Mouse (Mus musculus) CD4-positive helper T cell, adult 2 months (primary cell): Measurements from ENCODE around the gene Smok3c.
"Not testable (repeated sequence)": the region's sequence is repeated elsewhere in the genome, so short reads cannot be mapped to it uniquely, and the experiment has no call there.

Experiments
- DNase-seq: peaks from one replicate; pipeline ENCODE4 v3.0.0-alpha.2; 2012; ENCODE audit warnings: low read depth, missing footprints, low spot score

Gene Smok3c

DNA sequence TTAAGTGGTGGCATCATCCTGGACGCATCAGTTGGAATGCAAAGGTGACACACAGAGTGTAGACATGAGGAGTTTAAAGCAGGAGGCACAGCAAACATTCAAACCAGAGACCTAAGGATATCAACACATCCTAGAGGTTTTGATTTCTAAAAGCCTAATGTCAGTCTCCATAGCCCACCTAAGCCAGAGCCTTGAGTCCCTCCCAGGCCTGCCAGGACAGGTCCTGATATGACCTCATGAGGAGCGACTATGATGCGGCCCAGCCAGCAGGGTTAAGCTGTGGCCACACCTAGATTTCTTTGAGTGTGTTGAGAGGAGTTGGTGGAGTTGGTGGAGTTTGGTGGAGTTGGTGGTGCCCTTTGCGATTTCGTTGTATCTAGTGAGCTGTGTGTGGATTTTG, at the start of gene Smok3c:
TSS of gene Smok3c (plus strand) at position 301 of the 400 bp plus-strand sequence.
- DNase-seq: not testable (repeated sequence)

DNA sequence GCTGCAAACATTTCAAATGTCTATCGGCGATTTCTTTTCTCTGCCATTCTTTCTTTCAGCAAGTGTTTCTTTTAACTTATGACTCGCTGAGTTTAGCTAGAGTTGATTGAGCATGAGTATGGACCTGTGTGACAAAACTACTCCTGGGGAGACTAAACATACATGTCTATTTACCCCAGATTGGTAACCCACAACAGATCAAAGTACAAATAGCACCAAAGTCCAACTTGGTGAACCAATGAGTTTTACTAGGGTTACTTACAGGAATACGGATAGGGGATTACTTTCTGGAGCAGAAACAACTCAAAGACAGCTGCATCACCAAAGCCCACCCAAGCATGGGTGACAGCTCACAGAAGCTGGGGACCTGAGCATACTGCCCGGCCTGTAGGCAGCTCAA, 43.6 kb upstream of the Smok3c start:
- DNase-seq: no peak

DNA sequence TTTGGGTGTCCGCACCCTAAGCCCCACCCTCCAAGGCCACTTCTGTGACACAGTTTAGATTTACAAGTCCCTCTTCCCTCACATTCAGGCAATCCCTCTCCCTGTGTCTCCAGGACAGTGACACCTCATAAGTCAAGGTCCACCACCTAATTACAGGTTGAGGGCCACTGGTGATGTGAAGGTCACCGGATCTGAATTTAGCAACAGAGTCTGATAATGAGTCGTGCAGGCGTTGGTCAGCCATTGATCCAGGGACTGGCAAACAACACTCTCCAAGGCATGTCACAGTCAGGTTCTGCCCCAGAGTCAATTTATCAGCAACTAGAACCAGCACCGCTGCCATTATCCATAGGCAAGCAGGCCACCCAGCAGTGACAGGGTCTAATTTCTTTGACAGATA, 40.6 kb upstream of the Smok3c start:
- DNase-seq: no peak

DNA sequence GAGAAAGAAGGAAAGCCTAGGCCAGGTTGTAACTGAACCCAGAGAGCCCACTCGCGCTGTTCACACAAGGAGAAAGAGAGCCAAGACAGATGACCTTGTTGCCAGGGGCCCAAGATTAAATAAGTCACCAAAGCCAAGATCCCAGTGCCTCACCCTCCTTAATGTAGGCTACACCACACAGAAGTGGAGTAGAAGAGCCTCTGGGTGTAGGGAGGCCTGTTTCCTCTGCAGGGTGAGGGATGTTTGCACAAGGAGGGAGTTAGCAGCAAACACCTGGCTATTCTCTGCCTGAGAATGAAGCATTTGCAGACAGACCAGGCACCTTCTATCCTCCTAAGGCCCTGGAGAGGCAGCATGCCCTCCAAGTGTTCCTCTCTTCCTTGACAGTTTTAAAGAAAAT, 36.5 kb upstream of the Smok3c start:
- no peak for DNase-seq

DNA sequence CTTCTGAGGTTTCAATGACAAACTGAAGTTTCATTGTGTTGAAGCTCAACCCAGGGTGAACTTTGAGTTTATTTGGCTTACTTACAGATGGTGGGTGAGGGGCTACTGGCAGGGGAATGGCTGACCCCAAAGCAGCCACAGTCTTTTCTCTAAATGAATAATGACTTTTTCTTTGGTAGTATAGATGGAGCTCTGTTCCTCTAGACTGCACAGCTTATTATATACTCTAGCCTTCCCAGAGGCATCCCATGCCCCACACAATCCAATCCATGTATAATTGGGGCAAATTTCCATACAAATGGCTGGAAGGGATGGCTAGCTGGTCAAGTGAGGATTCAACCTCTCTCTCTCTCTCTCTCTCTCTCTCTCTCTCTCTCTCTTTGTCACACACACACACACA, 36.0 kb upstream of the Smok3c start:
- no peak for DNase-seq

DNA sequence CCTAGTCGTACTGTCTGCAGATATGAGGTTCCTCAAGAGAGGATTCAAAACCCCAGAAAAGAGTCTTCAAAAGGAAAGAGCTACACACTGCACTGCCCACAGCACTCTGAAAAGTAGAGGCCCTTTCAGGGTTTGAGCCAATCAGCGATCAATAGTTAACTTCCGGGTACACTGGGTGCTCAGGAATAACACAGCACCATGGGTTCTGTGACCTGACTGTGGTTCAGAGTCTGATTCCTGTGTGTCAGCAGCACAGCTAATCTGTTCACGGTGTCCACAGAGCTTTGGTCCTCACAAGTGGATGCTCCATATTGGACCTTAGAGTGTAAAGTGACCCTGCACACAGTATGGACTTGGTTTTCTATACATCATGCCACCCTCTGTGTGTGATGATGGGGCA, 33.4 kb upstream of the Smok3c start:
- DNase-seq: not testable (repeated sequence)

DNA sequence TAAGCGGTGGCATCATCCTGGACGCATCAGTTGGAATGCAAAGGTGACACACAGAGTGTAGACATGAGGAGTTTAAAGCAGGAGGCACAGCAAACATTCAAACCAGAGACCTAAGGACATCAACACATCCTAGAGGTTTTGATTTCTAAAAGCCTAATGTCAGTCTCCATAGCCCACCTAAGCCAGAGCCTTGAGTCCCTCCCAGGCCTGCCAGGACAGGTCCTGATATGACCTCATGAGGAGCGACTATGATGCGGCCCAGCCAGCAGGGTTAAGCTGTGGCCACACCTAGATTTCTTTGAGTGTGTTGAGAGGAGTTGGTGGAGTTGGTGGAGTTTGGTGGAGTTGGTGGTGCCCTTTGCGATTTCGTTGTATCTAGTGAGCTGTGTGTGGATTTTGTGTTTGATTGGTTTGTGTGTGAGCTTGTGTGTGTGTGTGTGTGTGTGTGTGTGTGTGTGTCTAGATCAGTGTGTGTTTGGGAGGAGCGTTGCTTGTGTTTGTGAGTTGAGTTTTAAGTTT, 32.0 kb upstream of the Smok3c start, which contains the start of the genes Smok3a and Smok3b:
TSS of gene Smok3a (plus strand) at position 301 of the 519 bp plus-strand sequence.
TSS of gene Smok3b (plus strand) at position 469 of the 519 bp plus-strand sequence.
- not testable (repeated sequence) for DNase-seq

DNA sequence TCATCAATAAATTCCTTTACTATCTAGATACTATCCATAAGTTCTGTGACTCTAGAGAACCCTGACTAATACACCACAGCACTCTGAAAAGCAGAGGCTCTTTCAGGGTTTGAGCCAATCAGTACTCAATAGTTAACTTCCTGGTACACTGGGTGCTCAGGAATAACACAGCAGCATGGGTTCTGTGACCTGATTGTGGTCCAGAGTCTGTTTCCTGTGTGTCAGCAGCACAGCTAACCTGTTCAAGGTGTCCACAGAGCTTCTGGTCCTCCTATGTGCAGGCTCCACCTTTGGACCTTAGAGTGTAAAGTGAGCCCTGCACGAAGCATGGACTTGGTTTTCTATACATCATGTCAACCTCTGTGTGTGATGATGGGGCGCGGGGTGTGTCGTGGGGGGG, 20.8 kb downstream of the Smok3c start:
- DNase-seq: no peak

DNA sequence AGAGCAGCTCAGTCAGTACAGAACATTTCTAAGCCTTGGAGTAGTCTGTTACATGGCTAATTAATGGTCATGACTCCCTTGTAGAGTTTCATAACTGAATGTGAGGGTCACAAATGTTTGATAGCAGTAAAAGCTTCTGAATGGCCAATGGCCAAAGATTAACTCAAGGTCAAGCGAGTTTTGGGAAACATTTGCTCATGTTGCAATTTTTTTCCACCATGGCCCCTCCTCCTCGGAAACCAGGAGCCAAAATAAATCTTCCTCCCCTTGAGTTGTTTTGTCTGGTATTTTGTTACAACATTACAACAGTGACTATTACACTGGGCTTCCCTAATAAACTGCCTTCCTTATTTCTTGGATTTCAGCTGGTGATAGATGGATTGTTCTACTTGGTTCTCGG, 22.7 kb downstream of the Smok3c start:
- DNase-seq: no peak

DNA sequence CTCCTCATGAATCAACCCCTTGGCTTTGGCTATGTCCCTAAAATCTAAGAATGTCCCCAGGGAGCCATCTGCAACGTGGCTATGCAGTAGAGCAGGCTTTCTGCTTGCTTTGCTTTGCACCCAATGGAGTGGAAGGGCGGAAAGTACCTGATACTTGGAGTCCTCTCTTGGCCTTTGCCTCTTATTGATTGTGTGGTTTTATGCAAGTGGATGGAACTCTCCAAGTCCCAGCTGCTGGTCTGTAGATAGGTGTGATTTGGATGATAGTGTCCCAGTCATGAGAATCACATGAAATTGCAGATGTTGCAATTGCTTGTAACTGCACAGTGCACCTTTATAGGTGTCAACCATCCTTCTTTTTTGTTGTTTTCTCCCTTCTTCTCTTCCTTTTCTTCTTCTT, 23.2 kb downstream of the Smok3c start:
- no peak for DNase-seq

DNA sequence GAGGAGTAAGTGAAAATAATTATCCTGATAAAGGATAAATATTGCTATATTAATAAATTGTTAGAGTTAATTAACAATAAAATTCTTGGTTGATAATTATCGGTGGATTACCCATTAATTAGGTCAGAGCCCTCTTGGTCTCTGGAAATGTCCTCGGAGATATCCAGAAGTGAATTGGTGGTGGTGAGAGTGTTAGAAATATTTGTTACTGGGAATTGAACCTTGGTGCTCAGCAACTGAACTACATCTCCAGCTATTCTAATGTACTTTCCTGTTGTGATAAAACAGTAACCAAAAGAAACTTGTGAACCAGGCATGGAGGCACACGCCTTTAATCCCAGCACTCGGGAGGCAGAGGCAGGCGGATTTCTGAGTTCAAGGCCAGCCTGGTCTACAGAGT, 27.5 kb downstream of the Smok3c start:
- no peak for DNase-seq

DNA sequence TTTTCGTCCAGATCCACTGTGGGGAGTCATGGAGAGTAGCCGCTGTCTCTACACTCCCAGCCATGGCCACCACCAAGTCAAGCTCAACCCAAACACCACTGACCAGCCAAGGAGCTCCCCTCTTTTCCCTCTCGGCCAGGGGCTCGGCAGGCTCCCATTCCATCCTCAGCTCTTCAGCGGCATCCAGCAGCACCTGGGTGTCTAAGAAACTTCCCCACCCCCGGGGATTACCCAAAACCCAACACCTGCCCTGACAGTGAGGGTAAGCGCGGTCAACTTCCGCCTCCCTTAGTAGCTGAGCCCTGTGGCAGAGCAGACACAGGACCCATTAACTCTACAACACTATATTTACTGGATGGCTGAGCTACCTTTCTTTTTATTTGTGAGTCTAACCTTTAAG, 28.5 kb downstream of the Smok3c start:
- no peak for DNase-seq

DNA sequence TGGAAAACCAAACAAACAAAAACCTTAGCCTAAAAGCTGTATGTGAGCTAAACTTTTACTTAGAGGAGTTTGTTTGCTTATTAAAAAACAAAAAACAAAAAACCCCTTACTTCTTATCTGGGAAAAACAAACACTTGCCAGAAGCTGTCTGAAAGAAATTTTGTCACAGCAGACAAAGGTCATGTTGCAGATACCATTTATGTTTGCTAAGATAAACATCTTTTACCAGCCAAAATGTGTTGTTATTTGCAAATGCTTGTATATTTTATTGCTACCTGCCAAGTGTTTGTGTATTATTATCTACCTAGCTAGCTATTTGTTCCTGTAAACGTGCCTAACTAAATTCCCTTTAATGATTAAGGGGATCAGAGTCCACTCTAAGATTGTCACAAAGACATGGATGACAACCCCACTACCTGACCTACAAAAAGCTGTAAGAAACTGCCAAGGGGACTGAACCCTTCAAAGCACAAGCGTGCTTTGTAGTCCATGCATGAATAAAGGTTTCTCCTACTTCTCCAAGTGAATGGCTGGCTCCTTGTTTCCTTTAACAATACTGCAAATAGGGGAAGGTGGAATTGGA, 30.4 kb downstream of the Smok3c start:
- DNase-seq: no peak

DNA sequence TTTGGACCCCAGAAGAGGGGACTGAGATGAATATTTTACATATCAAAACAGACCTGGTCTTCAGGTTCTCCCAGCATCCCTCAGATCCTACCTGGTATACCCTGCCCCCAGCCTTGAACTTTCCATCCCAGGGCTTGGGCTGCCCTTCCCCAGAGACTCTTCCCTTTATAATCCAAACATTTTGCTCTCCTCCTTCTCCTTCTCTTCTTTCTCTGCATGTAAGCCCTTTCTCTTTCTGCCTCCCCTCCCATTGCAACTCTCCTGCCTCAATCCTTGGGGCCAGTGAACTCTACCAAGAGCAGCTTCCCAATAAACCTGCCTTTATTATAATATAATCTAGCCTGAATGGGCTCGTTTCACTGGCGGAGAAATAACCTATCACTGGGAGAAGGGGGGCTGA, 30.9 kb downstream of the Smok3c start:
- no peak for DNase-seq

DNA sequence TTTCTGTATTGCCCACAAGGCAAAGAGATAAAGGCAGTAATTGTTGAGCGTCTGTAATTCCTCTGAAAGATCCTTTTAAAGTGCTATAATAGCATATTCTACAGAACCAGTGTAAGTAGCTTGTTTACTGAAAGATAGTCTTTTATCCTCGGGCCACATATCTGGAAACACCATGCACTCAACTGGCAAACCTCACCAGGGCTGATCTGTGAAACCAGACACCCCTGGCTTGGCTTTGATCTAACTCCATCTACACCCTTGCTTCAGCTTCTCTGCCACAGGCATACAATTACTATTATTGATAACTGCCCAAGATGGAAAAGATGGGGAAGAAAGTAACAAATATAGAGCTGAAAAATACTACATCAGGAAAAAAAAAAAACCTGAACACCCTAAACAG, 31.5 kb downstream of the Smok3c start:
- DNase-seq: no peak

DNA sequence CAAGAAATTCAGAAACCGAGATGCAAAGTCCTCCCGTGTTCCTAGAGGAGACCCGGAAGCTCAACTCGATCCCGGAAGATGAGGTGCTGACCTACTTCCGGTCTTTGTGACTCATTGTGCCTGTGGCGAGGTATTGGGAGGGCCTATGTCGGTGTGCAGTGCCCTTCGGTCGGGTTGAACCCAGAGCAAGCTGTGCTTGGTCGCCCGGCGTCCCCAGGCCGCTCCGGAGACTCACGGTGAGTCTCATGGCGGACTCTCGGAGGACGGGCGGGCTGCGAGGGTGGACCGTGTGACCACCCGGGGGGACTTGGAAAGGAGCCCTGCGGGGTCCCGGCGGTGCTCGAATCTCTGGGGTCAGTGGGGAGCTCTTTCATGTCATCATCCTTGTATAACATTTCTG, 32.0 kb downstream of the Smok3c start, which contains the start of gene Zkscan1:
TSS of gene Zkscan1 (plus strand) at position 89 of the 400 bp plus-strand sequence.
- DNase-seq: peak; percentile 92

DNA sequence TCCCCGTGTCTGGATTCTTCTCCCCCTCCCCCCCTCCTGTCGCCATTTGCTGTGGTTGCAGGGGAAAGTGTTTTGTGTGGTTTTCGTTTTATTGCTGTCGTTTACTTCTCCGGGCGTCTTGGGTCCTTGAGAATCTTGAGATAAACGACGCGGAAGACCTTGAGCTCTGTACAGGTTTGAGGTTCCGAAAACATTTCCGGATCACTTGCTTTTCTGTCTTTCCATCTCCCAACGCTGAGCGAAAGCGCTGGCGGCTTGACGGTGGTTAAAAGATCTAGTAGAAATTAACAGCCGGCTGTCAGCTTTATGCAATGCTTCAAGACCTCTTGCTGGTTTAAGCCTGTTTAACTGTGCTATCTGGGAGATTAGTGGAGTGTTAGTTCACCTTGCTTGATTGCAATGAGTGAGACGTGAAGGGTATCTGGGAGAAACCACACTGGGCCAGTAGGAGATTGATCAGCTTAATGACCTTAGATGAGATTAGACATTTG, 32.5 kb downstream of the Smok3c start:
- peak; percentile 76 for DNase-seq

DNA sequence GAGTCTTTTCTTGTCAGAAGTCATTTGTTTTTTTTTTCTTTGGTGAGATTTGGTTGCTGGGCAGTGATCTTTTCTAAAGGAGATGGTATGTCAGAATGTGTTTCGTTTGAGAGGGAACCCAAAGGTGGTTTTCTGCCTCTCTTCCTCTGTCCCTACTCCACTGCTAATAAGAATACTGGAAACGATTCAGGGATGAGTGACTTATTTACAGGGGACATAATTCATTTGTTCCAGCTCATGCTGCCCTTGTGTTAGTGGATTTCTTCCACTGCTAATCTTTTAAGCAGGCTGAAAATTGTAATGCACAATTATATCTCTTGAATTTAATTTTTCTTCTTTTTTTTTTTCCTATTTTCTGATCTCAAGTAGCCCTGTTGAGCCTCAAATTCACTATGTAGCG, 33.8 kb downstream of the Smok3c start:
- no peak for DNase-seq

DNA sequence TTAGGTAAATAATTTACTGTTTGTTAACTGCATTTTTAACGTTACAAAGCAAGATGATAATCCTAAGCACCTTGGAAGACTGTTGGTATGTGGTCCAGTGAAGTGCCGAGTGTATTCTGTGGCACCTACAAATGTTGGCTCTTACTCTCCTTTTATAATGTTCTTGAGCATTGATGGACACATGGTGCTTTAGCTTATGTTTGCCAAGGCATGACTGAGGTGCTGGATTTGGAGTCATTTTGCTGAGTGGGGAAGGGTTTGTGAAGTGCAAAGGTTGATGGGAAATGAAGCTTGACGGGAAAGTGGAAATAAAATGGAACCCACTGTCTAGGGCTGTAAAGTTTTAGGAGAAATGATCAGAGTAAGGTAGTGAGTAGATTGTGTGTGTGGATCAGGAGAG, 35.4 kb downstream of the Smok3c start:
- no peak for DNase-seq

DNA sequence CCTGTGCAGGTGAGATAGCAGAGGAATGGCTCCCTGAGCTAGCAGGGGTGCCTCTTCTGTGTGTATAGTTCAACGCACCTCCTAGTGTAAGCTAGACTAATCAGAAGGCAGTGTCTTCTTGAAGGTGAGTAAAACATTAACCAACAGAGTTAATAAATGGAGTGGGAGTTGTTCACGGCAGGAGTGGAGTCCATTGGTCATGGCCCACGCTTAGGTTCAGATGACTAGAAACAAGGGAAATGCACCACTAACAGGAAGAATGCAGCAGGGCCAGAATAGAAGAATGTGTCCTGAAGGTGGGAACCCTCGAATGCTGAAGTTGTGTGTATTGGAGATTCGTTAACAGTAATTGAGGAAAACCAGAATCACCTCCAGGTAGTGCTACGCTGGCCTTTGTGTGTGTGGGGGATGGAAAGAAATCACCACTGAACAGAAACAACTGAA, 36.1 kb downstream of the Smok3c start:
- no peak for DNase-seq

DNA sequence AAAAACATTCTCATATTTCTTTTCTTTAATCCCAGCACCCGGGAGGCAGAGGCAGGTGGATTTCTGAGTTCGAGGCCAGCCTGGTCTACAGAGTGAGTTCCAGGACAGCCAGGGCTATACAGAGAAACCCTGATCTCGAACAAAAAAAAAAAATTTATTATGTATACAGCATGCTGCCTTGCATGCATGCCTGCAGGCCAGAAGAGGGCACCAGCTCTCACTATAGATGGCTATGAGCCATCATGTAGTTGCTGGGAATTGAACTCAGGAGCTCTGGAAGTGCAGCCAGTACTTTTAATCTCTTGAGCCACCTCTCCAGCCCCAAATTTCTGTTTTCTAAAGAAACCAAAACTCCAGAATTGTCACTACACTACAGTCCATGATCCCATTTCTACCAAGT, 37.3 kb downstream of the Smok3c start:
- peak; percentile 25 for DNase-seq

DNA sequence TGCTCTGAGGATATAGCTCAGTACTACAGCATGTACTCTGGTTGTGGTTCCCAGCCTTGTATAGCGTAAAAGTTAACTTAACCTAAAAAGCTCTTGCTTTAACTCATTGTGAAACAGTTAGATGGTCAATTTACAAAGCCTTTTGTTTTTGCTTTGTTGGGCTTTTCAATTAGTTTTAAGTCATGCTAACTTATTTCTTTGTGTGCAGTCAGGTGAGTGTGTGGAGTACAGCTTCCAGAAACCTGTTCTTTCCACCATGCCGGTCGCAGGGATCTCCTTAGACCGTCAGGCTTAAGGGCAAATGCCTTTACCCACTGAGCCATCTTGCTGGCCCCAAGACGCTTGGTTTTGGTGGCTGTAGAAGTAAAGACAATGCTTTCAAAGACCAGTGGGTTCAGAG, 37.7 kb downstream of the Smok3c start:
- DNase-seq: no peak

DNA sequence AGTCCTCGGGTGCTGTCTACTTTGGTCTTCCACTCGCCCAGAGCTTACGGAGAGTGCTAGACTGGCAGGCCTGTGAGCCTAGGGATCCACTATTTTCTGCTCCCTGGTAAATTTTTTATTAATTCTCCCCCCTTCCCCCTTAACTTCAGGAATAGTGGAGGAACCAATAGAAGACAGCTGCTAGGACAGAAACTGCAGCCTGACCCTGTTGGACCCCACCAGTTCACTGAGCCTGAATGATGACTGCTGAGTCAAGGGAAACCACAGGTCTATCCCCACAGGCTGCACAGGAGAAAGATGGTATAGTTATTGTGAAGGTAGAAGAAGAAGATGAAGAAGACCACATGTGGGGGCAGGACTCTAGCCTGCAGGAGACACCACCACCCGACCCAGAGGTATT, 39.8 kb downstream of the Smok3c start:
- DNase-seq: no peak

DNA sequence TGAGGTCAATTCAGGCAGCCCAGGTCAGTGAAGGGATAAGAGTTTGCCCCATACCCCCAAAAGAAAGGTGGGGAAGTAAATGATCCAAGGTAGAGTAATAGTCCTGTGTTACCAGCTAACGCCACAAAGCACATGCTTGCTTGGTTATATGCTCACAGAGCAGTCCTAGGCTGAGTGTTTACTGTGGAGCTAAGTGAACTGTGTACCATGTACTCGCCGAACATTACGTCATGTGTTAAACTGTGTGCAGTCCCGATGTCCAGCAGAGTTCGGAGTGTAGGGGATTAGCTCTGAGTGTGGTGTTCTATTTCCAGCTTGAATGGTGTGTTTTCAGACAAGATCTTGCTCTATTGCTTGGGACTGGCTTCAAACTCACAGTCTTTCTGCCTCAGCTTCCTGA, 41.5 kb downstream of the Smok3c start:
- no peak for DNase-seq
